Mouse (Mus musculus): Measurements from ENCODE around the gene Cd300a.
A peak's percentile ranks its signal among the peaks of the same experiment; 100 is the strongest.

Gene Cd300a

GRCm38 (mm10) chr11:114889991-114890518, at the start of gene Cd300a:
Gene Cd300a (plus strand): TSS chr11:114890041.
- ATAC-seq (ENCODE audit: insufficient number of reproducible peaks, low FRiP score, low TSS enrichment): no peak

GRCm38 (mm10) chr11:114843818-114844463, 45.9 kb upstream of the Cd300a start:
- no peak for ATAC-seq (ENCODE audit: insufficient number of reproducible peaks, low FRiP score, low TSS enrichment)

DNA sequence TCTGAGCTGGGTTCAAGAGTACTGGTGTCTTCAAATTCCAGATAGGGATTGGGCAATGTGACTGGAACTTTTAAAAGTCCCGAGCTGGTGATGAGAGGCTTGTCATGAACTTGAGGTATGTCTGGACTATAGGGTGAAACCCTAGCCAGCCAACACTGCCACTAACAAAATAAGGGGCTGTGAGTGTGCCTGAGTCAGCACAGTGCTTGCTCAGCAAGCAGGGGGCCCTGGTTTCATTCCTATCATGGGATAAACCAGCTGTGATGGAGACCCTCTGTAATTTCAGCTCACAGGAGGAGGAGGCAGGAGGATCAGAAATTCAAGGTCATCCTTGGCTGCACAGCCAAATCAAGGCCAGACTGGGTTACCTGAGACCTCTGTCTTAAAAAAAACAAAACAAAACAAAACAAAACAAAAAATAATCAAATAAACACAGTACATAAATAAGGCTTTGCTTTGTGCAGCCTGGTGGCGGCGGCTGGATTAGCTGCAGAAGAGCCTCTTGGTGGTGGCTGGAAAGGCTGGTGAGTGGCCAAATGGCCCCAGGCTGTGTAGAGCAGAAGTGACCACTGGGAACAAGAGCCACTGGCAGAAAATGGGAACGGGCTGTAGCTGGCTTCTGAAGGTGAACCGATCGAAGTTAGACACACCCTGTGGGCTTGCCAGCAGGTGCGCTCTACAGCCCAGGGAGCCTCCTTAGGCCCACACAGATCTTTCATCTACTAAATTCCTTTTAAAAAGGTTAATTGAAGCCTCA, 45.2 kb upstream of the Cd300a start:
- ATAC-seq (ENCODE audit: insufficient number of reproducible peaks, low FRiP score, low TSS enrichment): no peak

DNA sequence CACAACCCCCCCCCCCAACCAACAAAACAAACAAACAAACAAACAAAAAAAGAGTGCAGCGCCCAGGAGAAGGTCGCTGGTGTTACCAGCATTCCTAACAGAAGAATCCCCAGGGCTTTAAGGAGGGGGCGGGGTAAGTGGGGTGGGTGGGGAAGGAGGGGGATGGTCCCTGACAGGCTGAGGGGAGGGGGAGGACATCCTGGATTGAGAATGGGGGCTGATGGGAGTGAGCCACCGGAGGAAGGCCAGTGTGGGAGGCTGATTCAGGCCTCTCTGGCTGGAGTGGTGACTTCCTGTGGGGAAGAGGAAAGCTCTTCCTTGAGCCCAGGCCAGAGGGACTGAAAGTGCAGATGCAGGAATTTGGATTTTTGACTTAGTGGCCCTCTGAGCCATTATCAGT, 43.5 kb upstream of the Cd300a start:
- no peak for ATAC-seq (ENCODE audit: insufficient number of reproducible peaks, low FRiP score, low TSS enrichment)

DNA sequence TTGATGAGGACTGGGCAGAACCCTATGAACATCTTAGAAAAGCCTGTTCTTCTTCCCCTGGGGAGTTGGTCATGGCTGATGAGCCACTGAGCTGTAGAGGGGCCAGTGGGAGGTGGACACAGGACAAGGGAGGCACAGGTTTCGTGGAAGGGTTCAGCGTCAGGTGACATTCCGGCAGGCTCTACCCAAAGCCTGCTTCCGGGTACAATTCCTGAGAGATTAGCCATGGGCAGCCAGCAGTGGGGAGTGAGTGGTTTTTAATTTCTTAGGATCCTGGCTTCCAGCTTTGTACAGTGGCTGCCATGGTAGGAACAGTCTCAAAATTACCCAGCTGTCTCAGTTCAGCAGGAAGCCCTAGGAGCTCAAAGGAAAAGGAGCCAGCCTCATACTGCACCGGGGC, 42.8 kb upstream of the Cd300a start:
- no peak for ATAC-seq (ENCODE audit: insufficient number of reproducible peaks, low FRiP score, low TSS enrichment)

DNA sequence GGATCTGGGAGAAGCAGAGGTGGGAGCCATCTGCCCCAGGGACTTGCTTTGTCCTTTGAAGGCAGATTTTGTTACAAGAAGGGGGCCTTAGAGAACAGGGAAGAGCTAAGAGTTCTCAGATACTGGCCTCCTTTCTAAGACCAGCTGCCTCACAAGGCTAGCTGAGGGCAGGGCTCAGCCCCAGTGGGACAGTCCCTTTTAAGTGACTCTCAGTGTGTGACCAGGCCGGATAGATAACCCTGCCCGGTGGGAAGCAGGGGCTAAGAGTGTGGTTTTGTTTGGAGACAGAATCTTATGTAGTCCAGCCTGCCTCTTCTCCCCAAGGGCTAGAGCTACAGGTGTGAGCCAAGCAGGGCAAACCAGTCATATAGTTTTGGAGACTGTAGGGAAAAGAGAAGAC, 40.3 kb upstream of the Cd300a start:
- ATAC-seq (ENCODE audit: insufficient number of reproducible peaks, low FRiP score, low TSS enrichment): no peak

DNA sequence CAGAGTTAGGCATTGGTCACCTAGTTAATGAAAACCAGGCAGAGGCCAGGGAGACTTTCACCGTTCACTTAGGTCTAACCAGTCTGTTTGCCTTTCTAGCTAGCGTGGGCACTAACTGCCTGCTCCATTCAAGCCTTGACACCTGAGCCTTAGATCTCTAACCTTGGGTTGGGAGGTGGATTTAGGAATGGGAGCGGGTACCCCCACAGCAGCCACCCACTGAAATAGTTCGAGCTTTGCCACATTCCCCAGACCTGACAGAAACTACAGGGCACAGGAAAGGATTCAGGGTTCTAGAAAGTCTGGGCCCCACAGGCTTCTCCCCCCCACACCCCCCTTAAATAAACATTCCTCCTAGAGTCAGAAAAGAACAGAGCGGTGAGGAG, 39.8 kb upstream of the Cd300a start:
- ATAC-seq (ENCODE audit: insufficient number of reproducible peaks, low FRiP score, low TSS enrichment): no peak

- ATAC-seq (ENCODE audit: insufficient number of reproducible peaks, low FRiP score, low TSS enrichment): peak; percentile 46
Measured at GRCm38 (mm10) chr11:114850452-114851268, 39.2 kb upstream of the Cd300a start, which contains the start of gene Gprc5c. Gene Gprc5c (plus strand): TSS chr11:114851152.

DNA sequence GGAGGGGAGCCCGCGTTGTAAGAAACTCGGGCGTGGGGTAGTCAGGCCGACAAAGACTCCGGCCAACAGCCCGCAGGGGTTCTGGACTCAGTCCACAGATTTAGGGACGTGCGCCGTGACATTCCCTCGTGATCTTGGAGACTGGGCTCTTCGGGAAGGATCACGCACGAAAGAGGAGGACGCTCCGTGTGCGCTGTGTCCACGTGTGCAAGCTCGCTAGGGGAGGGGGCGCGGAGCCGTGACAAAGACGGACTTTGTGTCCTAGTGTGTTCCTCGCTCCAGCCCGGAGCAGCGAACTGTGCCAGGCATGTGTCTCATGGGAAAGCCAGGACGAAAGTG, 38.6 kb upstream of the Cd300a start:
- peak; percentile 34 for ATAC-seq (ENCODE audit: insufficient number of reproducible peaks, low FRiP score, low TSS enrichment)

GRCm38 (mm10) chr11:114851608-114852310, 38.1 kb upstream of the Cd300a start:
- peak; percentile 73 for ATAC-seq (ENCODE audit: insufficient number of reproducible peaks, low FRiP score, low TSS enrichment)

DNA sequence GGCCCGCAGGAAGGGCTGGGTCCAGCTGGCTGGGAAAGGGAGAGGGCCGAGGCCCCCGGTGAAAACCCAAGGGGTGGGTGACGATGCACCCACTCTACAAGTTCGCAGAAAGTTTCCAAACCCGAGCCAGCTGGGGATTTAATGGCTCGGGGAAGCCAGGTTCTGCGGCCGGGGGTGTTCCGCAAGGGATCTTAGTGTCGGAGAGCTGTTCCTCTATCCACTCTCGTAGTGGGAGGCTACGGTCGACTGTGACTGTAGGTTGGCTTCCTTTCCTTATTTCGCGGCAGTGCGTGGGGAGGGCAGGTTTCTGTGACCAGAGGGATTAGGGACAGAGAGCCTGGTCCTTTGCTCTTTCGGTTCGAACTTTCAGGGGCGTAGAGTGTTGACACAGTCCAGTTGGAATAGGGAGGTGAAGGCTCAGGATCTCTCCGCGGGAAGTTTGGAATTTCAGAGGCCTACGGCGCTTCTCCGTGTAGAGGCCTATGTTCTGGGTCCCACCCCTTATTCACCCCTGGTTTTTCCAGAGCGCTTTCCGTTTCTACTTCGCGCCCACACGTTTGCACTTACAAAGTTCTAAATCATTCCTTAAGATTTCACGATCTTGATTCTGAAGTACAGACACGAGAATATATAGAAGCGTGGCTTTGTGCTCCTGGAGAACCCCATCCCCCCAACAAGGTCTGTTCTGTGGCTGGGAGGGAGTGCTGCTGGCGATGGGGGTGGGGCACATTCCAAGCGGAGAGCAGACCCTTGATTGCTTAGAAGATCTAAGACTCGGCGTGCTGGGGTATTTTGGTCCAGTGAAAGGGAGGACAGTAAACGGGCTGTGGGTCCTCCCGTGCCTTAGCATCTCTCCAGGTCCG, 37.3 kb upstream of the Cd300a start:
- ATAC-seq (ENCODE audit: insufficient number of reproducible peaks, low FRiP score, low TSS enrichment): no peak

- ATAC-seq (ENCODE audit: insufficient number of reproducible peaks, low FRiP score, low TSS enrichment): no peak
Measured at GRCm38 (mm10) chr11:114853174-114853838, 36.5 kb upstream of the Cd300a start.

- no peak for ATAC-seq (ENCODE audit: insufficient number of reproducible peaks, low FRiP score, low TSS enrichment)
Measured at GRCm38 (mm10) chr11:114854581-114854980, 35.3 kb upstream of the Cd300a start.

DNA sequence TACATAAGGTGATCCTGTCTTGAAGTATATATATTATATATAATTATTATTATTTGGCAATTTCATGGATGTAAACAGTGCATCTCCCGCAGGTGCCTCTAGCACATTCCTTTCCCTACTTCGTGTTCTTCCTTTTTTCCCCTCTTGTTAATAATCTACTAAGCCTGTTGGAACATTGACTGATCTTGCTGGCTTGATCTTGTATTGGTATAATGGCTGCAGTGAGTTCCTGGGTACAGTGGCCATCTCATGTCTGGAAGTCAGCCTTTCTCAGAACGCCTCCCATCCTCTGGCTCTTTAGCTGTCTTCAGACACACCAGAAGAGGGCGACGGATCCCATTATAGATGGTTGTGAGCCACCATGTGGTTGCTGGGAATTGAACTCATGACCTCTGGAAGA, 33.7 kb upstream of the Cd300a start:
- ATAC-seq (ENCODE audit: insufficient number of reproducible peaks, low FRiP score, low TSS enrichment): no peak

GRCm38 (mm10) chr11:114858641-114859040, 31.2 kb upstream of the Cd300a start:
- no peak for ATAC-seq (ENCODE audit: insufficient number of reproducible peaks, low FRiP score, low TSS enrichment)

DNA sequence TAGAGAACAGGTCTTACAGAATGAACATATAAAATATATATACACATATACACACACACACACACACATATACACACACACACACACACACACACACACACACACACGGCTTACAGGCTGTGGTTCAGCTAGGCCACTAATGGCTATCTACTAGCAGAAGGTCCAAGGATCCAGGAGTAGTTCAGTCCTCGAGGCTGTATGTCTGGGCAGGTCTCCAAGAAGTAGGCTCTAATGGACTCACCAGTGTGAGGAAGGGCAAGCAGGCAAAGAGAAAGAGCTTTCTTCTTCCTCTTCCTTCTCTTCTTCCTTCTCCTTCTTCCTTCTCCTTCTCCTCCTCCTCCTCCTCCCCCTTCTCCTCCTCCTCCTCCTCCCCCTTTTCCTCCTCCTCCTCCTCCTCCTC, 28.8 kb upstream of the Cd300a start:
- no peak for ATAC-seq (ENCODE audit: insufficient number of reproducible peaks, low FRiP score, low TSS enrichment)

GRCm38 (mm10) chr11:114862687-114863086, 27.2 kb upstream of the Cd300a start:
- ATAC-seq (ENCODE audit: insufficient number of reproducible peaks, low FRiP score, low TSS enrichment): no peak

- ATAC-seq (ENCODE audit: insufficient number of reproducible peaks, low FRiP score, low TSS enrichment): no peak
Measured at GRCm38 (mm10) chr11:114863918-114864420, 25.9 kb upstream of the Cd300a start.

- ATAC-seq (ENCODE audit: insufficient number of reproducible peaks, low FRiP score, low TSS enrichment): no peak
Measured at GRCm38 (mm10) chr11:114865999-114866398, 23.8 kb upstream of the Cd300a start.

Measured in cerebellum, adult (tissue).